Mouse (Mus musculus) E14TG2a.4 (cell line): ENCODE results near the gene Atrip.

Experiments used
- H3K27me3 ChIP-seq: 2 replicates; pipeline ENCODE4 v1.6.1; 2014; ENCODE audit warnings: low read length, control low read depth; ENCODE audit not compliant: insufficient read depth
- H3K36me3 ChIP-seq: 2 replicates; pipeline ENCODE4 v1.6.1; 2014; ENCODE audit warnings: low read length, control low read depth; ENCODE audit not compliant: insufficient read depth
- H3K4me1 ChIP-seq: replicated peaks from 2 replicates; pipeline ENCODE4 v1.6.1; 2014; ENCODE audit warnings: low read depth, low read length, control low read depth
- H3K4me3 ChIP-seq: replicated peaks from 2 replicates; pipeline ENCODE4 v1.5.1; 2014; ENCODE audit warnings: mild to moderate bottlenecking, low read length
- H3K9me3 ChIP-seq: 2 replicates; pipeline ENCODE4 v1.6.1; 2014; ENCODE audit warnings: low read length, control low read depth
- CTCF ChIP-seq: conservative IDR thresholded peaks from 2 replicates; pipeline ENCODE4 v1.5.1; 2014; ENCODE audit warnings: low read length
- NANOG ChIP-seq: IDR thresholded peaks from 2 replicates; pipeline ENCODE4 v1.6.1; 2014; ENCODE audit warnings: borderline replicate concordance, low read length, mixed read lengths
- POU5F1 ChIP-seq: IDR thresholded peaks from 2 replicates; pipeline ENCODE4 v1.6.1; 2014; ENCODE audit warnings: low read length, borderline replicate concordance

The Atrip gene

GRCm38 (mm10) chr9:109073661-109074573 lies at the start of gene Atrip:
Gene Atrip, minus strand, starts transcription at chr9:109074124.
- Histone ChIP-seq H3K4me1 (peaks cover 19% of the 10 kb centered on the region), H3K9me3 (no peaks in the 10 kb centered on the region), H3K27me3 (no peaks in the 10 kb centered on the region), H3K4me3 (peak within 1 kb of the TSS; percentile 96), H3K36me3 (peaks cover 45% of the 10 kb centered on the region)
- no peak for TF ChIP-seq NANOG
- TF ChIP-seq CTCF: no peak
- no peak for TF ChIP-seq POU5F1

- TF ChIP-seq CTCF (no peak), POU5F1 (no peak), NANOG (no peak)
- no peaks in the 10 kb centered on the region for H3K9me3 ChIP-seq
- H3K36me3 ChIP-seq: peaks cover 12% of the 10 kb centered on the region
- H3K4me1 ChIP-seq: peaks cover 25% of the 10 kb centered on the region
- no peak overlapping the region for H3K4me3 ChIP-seq
- no peaks in the 10 kb centered on the region for H3K27me3 ChIP-seq
These were observed 49.3 kb upstream of the Atrip start for GRCm38 (mm10) chr9:109123266-109123665.

DNA sequence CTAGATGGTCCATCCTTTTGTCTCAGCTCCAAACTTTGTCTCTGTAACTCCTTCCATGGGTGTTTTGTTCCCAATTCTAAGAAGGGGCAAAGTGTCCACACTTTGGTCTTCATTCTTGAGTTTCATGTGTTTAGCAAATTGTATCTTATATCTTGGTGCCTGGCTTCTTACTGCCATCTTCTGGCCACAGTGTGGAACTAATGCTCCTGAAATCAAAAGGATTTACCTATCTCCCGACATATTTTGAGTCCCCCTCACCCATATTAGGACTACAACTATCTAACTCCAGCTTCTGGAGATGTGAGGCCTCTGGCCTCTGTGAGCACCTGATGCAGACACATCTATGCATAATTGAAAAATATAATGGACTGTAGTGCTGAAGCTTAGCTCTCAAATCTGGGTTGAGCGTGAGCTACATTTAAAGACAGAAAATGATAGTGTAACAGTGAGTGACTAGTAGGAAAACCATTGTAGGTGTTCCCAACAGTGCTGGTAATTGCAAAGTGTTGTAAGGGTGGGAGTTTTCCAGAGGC lies 48.7 kb upstream of the Atrip start:
- peaks cover 30% of the 10 kb centered on the region for H3K4me1 ChIP-seq
- no peaks in the 10 kb centered on the region for H3K9me3 ChIP-seq
- peaks cover 19% of the 10 kb centered on the region for H3K36me3 ChIP-seq
- TF ChIP-seq NANOG: no peak
- peak; percentile 60 for TF ChIP-seq CTCF
- H3K4me3 ChIP-seq: no peak overlapping the region
- H3K27me3 ChIP-seq: no peaks in the 10 kb centered on the region

GRCm38 (mm10) chr9:109120956-109121355 lies 47.0 kb upstream of the Atrip start:
- H3K4me1 ChIP-seq: peaks cover 30% of the 10 kb centered on the region
- H3K4me3 ChIP-seq: no peak overlapping the region
- H3K27me3 ChIP-seq: no peaks in the 10 kb centered on the region
- TF ChIP-seq NANOG (no peak), CTCF (no peak), POU5F1 (no peak)
- peaks cover 35% of the 10 kb centered on the region for H3K36me3 ChIP-seq
- H3K9me3 ChIP-seq: no peaks in the 10 kb centered on the region

GRCm38 (mm10) chr9:109119571-109119970 lies 45.6 kb upstream of the Atrip start:
- no peaks in the 10 kb centered on the region for H3K9me3 ChIP-seq
- TF ChIP-seq CTCF: no peak
- TF ChIP-seq NANOG: no peak
- no peak for TF ChIP-seq POU5F1
- no peaks in the 10 kb centered on the region for H3K27me3 ChIP-seq
- H3K4me3 ChIP-seq: no peak overlapping the region
- peaks cover 49% of the 10 kb centered on the region for H3K36me3 ChIP-seq
- H3K4me1 ChIP-seq: peaks cover 30% of the 10 kb centered on the region

- Histone ChIP-seq H3K9me3 (no peaks in the 10 kb centered on the region), H3K4me1 (peaks cover 30% of the 10 kb centered on the region), H3K4me3 (no peak overlapping the region), H3K27me3 (no peaks in the 10 kb centered on the region), H3K36me3 (peaks cover 64% of the 10 kb centered on the region)
- TF ChIP-seq POU5F1 (no peak), NANOG (no peak), CTCF (no peak)
These were observed 44.2 kb upstream of the Atrip start for GRCm38 (mm10) chr9:109118106-109118505.

GRCm38 (mm10) chr9:109116205-109116604 lies 42.3 kb upstream of the Atrip start:
- H3K4me1 ChIP-seq: peaks cover 27% of the 10 kb centered on the region

GRCm38 (mm10) chr9:109114871-109115270 lies 40.9 kb upstream of the Atrip start:
- TF ChIP-seq CTCF (no peak), POU5F1 (no peak), NANOG (no peak)
- peaks cover 96% of the 10 kb centered on the region for H3K36me3 ChIP-seq
- peaks cover 6% of the 10 kb centered on the region; the same call in 1 of the 2 replicates for H3K9me3 ChIP-seq
- no peaks in the 10 kb centered on the region for H3K27me3 ChIP-seq
- H3K4me1 ChIP-seq: peaks cover 20% of the 10 kb centered on the region
- H3K4me3 ChIP-seq: no peak overlapping the region

More at GRCm38 (mm10) chr9:109116205-109116604, 42.3 kb upstream of the Atrip start:
- Histone ChIP-seq H3K4me3 (no peak overlapping the region), H3K27me3 (no peaks in the 10 kb centered on the region), H3K36me3 (peaks cover 83% of the 10 kb centered on the region), H3K9me3 (no peaks in the 10 kb centered on the region)
- TF ChIP-seq POU5F1 (no peak), NANOG (no peak), CTCF (no peak)
